Mouse (Mus musculus) intestine, embryonic 16.5 days (tissue): ENCODE measurements around the gene Gtf2f1. TPM values are rescaled to one million over a fixed set of nuclear protein-coding genes. Genes with fewer than 3 reads are reported as not detected.

Source experiments
- ATAC-seq: fragments of 200-750 bp; cut with Nextera tagmentation; 2 replicates; pipeline ENCODE4 v1.8.0; 2017; ENCODE audit warnings: moderate TSS enrichment, moderate library complexity
- H3K27ac ChIP-seq: fragments of 300-500 bp; sonication (generic); 2 replicates; pipeline ENCODE4 v1.5.1; 2014; ENCODE audit warnings: mild to moderate bottlenecking, low read length
- H3K27me3 ChIP-seq: fragments of 300-500 bp; sonication (generic); replicated peaks from 2 replicates; pipeline ENCODE4 v1.6.1; 2014; ENCODE audit warnings: low read length, control low read depth, mixed read lengths; ENCODE audit not compliant: control insufficient read depth, insufficient read depth
- H3K36me3 ChIP-seq: fragments of 300-500 bp; sonication (generic); 2 replicates; pipeline ENCODE4 v1.6.1; 2014; ENCODE audit warnings: low read length, control low read depth; ENCODE audit not compliant: control insufficient read depth, insufficient read depth
- H3K4me1 ChIP-seq: fragments of 300-500 bp; sonication (generic); 2 replicates; pipeline ENCODE4 v1.6.1; 2014; ENCODE audit warnings: low read length, control low read depth, mixed read lengths; ENCODE audit not compliant: control insufficient read depth, insufficient read depth
- H3K4me2 ChIP-seq: fragments of 300-500 bp; sonication (generic); 2 replicates; pipeline ENCODE4 v1.6.1; 2014; ENCODE audit warnings: low read depth, low read length, control low read depth
- H3K4me3 ChIP-seq: fragments of 300-500 bp; sonication (generic); 2 replicates; pipeline ENCODE4 v1.5.1; 2014; ENCODE audit warnings: mild to moderate bottlenecking, low read length
- H3K9ac ChIP-seq: fragments of 300-500 bp; sonication (generic); 2 replicates; pipeline ENCODE4 v1.6.1; 2014; ENCODE audit warnings: low read depth, low read length
- H3K9me3 ChIP-seq: fragments of 300-500 bp; sonication (generic); 2 replicates; pipeline ENCODE4 v1.6.1; 2016; ENCODE audit warnings: low read length, control low read depth; ENCODE audit not compliant: control insufficient read depth
- WGBS: fragments of 180-500 bp; shearing (Covaris S2); extraction: QIAGEN DNeasy Blood & Tissue Kit; methylation state at CpG from one replicate; pipeline ENCODE4 v1.1.7; 2014; 5-methylcytosine and 5-hydroxymethylcytosine counted together
- polyA plus RNA-seq: library from polyadenylated mRNA; unstranded; fragments of >200 nt; fragmentation: Nextera tagmentation; extraction: Ambion mirVana; gene quantifications from 2 replicates; pipeline ENCODE4 v1.2.1, GENCODE M21; 2015

Gene Gtf2f1
- polyA plus RNA-seq, 1 experiment from 2014 or later = 60.9 TPM

DNA sequence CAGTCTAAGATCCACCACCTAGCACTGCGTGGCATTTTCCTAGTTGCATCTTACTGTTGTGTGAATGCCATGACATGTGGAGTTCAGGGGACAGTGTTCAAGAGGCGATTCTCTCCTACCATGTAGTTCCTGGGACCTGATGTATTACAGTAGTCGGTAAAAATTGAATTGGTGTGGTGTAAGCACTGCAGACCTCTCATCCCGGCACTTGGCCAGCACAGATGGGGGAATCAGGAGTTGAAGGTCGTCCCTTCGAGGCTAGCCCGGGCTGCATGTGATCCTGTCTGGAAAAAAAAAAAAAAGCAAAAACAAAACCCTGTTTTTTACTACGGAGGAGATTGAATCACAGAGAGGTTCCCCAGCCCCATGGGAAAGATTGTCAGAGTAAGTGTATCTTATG is 16.0 kb downstream of the Gtf2f1 start:
- Histone ChIP-seq H3K27me3 (no peaks in the 10 kb centered on the region), H3K4me3 (no peak overlapping the region), H3K27ac (no peak overlapping the region), H3K9me3 (no peaks in the 10 kb centered on the region), H3K36me3 (peaks cover 26% of the 10 kb centered on the region), H3K4me1 (peaks cover 12% of the 10 kb centered on the region), H3K9ac (no peak overlapping the region), H3K4me2 (no peak overlapping the region)
- no peak for ATAC-seq
- 89% methylated on average over 8 of the region's 8 CpGs for WGBS

DNA sequence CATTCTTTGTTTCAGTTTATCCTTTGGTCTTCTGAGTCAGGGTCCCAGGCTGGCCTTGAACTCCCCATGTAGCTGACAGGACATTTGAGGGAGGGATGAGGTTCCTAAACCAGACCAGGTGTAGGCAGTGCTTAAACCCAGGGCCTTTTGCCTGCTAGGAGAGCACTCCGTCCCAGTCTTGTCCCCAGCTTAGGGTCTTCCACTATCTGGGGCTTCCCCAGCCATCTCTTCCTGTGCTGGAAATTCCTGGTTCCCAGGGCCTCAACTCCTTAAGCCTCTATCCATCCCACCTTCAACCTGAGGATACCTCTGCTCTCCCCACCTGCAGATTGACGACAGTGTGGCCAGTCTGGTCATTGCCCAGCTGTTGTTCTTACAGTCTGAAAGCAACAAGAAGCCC is 20.1 kb downstream of the Gtf2f1 start:
- Histone ChIP-seq H3K4me2 (peak overlapping the region; percentile 67), H3K27ac (no peak overlapping the region), H3K4me3 (peak overlapping the region; percentile 82), H3K9ac (peak overlapping the region; percentile 91), H3K4me1 (peaks cover 8% of the 10 kb centered on the region), H3K27me3 (no peaks in the 10 kb centered on the region), H3K36me3 (peaks cover 17% of the 10 kb centered on the region), H3K9me3 (no peaks in the 10 kb centered on the region)
- 75% methylated on average over 2 of the region's 2 CpGs for WGBS
- no peak for ATAC-seq

DNA sequence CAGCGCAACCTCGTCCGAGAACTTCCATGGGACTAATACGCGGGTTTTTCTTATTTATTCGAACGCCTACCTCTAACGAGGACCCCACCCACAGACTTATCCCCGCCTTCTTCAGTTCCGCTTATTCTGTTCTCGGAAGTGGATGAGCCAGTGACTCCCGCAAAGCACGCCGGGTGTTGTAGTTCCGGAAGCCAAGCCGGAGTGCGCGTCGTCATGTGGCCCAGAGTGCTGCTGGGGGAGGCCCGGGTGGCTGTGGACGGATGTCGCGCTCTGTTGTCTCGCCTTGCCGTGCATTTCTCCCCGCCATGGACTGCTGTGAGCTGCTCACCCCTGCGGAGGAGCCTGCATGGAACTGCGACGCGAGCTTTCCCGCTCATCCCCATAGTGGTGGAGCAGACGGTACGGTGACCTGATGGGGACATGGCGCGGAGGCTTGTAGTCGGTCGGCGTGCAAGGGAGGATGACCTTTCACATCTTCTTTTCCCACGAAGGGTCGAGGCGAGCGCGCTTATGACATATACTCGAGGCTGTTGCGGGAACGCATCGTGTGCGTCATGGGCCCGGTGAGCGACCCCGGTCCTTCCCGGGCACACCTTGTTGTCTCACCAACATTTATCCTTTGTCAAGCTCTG is 20.9 kb downstream of the Gtf2f1 start, which contains the start of gene Clpp:
TSS of gene Clpp (plus strand) at position 191 of the 632 bp plus-strand sequence.
- Histone ChIP-seq H3K4me2 (peak within 1 kb of the TSS; percentile 67), H3K27me3 (no peaks in the 10 kb centered on the region), H3K36me3 (peaks cover 11% of the 10 kb centered on the region), H3K9me3 (no peaks in the 10 kb centered on the region), H3K4me1 (peaks cover 8% of the 10 kb centered on the region), H3K4me3 (peak within 1 kb of the TSS; percentile 82), H3K27ac (peak within 1 kb of the TSS; percentile 69), H3K9ac (peak within 1 kb of the TSS; percentile 91)
- peak; percentile 98 for ATAC-seq
- WGBS = under 1% methylated on average over 52 of the region's 52 CpGs

DNA sequence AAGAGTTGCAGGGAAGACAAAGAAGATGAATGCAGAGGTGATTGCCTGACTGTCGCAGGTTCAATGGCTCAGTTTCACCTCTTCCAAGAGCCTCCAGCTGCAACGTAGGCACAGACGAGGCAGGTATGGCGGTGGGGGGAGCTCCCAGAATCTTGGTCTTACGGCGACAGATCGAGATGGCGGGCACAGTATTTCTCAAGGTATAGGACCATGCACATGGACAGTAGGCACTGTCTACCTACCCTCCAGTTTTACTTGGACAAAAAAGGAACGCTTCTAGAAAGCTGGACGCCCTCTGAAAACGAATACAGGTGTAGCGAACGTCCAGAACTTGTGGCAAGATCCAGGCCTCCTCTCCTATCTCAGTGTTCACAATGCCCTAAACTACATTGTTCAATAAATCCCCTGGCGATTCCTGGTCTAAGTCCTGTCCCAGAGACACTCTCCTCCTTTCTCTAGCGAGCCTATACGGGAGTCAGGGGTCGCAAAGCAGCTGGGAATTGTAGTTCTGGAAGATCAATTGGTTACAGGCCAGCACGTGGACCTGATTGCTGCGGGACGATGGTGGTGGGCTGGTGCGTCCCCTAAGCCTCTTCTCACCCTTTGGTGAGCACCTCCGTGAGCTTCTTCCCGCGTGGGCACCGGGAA is 21.5 kb downstream of the Gtf2f1 start:
- peak; percentile 94 for ATAC-seq
- H3K9ac ChIP-seq = peak overlapping the region; percentile 91
- peak overlapping the region; percentile 82 for H3K4me3 ChIP-seq
- peaks cover 9% of the 10 kb centered on the region for H3K4me1 ChIP-seq
- H3K9me3 ChIP-seq = no peaks in the 10 kb centered on the region
- WGBS = 2% methylated on average over 25 of the region's 25 CpGs
- H3K36me3 ChIP-seq = peaks cover 11% of the 10 kb centered on the region
- H3K4me2 ChIP-seq = peak overlapping the region; percentile 64
- H3K27me3 ChIP-seq = no peaks in the 10 kb centered on the region
- peak overlapping the region; percentile 69 for H3K27ac ChIP-seq

DNA sequence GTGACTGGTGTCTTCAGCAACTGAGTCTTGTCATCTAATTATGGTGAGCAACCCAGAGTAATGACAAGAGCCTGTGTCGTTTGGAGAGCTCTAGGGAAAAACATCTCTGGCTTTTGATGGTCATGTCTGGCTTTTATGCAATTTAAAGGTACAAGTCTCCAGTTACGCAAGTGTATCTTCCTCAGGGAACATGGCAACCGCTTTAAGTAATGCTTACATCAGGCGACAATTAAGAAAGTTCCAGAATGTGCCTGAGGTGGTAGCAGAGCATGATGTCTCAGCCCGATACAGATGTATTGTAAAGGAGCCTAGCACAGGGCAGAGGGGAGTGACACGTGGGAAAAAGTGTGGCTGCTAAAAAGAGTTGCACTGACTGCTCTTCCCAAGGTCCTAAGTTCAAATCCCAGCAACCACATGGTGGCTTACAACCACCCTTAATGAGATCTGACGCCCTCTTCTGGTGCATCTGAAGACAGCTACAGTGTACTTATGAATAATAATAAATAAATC is 22.1 kb downstream of the Gtf2f1 start:
- Histone ChIP-seq H3K9me3 (no peaks in the 10 kb centered on the region), H3K27ac (no peak overlapping the region), H3K4me1 (peaks cover 9% of the 10 kb centered on the region), H3K36me3 (peaks cover 11% of the 10 kb centered on the region), H3K4me2 (peak overlapping the region; percentile 64), H3K9ac (peak overlapping the region; percentile 91; the same call in 1 of the 2 replicates), H3K4me3 (peak overlapping the region; percentile 82), H3K27me3 (no peaks in the 10 kb centered on the region)
- ATAC-seq = no peak
- 73% methylated on average over 7 of the region's 7 CpGs for WGBS

DNA sequence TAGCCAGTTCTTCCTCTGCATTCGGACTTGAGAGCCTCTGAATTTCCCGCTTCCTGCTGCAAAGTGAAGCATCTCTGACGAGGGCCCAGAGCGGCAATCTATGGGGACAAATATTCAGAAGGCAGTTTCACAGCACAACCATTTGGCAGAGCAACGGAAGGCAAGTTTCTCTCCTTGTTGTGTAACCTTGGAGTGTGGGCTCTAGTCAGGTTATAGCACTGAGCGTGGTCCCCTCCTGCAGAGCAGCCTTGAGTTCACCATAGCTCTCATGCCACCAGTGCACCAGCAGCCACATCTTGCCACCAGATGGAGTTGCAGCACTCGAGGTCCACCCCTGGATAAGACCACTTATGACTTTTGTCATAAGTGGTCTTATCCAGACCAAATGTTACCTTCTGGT is 22.6 kb downstream of the Gtf2f1 start:
- H3K4me1 ChIP-seq = peaks cover 9% of the 10 kb centered on the region
- H3K27ac ChIP-seq = no peak overlapping the region
- ATAC-seq = no peak
- H3K4me3 ChIP-seq = no peak overlapping the region
- no peak overlapping the region for H3K4me2 ChIP-seq
- no peaks in the 10 kb centered on the region for H3K27me3 ChIP-seq
- H3K9ac ChIP-seq = no peak overlapping the region
- peaks cover 6% of the 10 kb centered on the region for H3K36me3 ChIP-seq
- 90% methylated on average over 7 of the region's 7 CpGs for WGBS
- H3K9me3 ChIP-seq = no peaks in the 10 kb centered on the region

DNA sequence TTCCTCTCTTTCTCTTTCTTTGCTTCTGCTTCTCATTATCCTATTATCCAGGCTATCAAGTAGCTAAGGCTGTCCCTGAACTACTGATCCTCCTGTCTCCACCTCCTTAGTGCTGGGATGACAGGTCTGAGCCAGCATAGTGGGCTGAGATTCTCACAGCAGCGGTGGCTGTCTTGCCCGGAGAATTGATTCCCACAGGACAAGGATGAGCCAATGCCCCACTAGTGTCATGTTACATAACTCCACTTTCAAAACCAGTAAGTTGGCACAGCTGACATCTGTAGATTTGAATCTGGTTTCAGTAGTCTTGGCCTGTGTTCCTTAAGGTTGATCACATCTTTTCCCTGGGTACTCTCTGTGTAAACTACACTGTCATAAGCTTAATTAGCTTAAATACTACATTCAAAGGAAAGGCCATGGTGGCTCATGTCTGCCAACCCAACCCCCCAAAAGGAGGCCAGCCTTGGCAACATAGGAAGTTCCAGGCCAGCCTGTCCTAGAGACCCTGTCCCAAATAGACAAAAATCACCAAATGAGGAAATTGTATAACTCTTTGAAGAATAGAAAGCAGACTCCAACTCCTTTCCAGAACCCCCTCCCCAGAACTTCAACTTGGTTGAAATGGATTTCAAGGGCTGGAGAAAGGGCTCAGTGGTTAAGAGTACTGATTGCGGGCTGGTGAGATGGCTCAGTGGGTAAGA is 24.8 kb downstream of the Gtf2f1 start:
- no peaks in the 10 kb centered on the region for H3K36me3 ChIP-seq
- no peak overlapping the region for H3K9ac ChIP-seq
- H3K27me3 ChIP-seq = no peaks in the 10 kb centered on the region
- H3K4me1 ChIP-seq = peaks cover 12% of the 10 kb centered on the region
- no peak overlapping the region for H3K27ac ChIP-seq
- H3K4me3 ChIP-seq = no peak overlapping the region
- no peaks in the 10 kb centered on the region for H3K9me3 ChIP-seq
- WGBS = 86% methylated on average over 3 of the region's 3 CpGs
- no peak for ATAC-seq
- H3K4me2 ChIP-seq = no peak overlapping the region

DNA sequence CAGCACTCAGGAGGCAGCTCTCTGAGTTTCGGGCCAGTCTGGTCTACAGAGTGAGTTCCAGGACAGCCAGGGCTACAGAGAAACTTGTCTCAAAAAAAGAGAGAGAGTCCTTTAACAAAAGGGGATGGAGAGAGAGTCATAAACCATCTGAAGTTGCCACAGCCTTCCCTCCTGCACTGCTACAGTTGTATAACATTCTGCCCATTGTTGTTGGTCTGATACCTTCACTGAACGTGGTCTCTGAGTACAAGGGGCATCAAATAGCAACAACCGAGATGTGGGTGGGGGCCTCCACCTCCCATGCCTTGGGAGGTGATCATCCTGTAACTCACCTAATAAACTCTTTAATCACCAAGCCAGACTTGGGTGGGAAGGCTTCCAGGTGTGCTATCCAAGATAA is 25.4 kb downstream of the Gtf2f1 start:
- Histone ChIP-seq H3K27me3 (no peaks in the 10 kb centered on the region), H3K4me2 (no peak overlapping the region), H3K36me3 (no peaks in the 10 kb centered on the region), H3K27ac (no peak overlapping the region), H3K4me1 (peaks cover 8% of the 10 kb centered on the region; the same call in 1 of the 2 replicates), H3K9me3 (no peaks in the 10 kb centered on the region), H3K9ac (no peak overlapping the region), H3K4me3 (no peak overlapping the region)
- WGBS = 80% methylated on average over 3 of the region's 3 CpGs
- no peak for ATAC-seq

DNA sequence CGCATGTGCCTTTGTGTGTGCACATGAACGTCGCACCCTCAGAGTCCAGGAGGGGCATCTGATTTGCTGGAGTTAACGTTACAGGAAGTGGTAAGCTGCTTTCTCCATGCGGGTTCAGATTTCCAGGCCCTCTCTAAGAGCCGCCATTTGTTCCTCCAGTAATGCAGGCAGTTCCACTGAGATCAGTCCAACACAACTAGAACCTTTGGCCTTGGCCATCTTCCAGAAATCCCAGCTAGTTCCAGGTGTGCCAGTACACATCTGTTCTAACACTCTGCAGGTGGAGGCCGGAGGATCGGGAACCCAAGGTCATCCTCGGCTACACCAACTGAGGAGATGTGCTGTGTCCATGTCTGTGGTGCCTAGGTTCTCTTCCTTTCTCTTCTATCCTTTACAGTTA is 26.2 kb downstream of the Gtf2f1 start:
- Histone ChIP-seq H3K36me3 (no peaks in the 10 kb centered on the region), H3K27ac (no peak overlapping the region), H3K4me3 (no peak overlapping the region), H3K9me3 (no peaks in the 10 kb centered on the region), H3K4me2 (no peak overlapping the region), H3K27me3 (no peaks in the 10 kb centered on the region), H3K4me1 (peaks cover 8% of the 10 kb centered on the region; the same call in 1 of the 2 replicates), H3K9ac (no peak overlapping the region)
- 78% methylated on average over 9 of the region's 9 CpGs for WGBS
- ATAC-seq = no peak
